Mouse (Mus musculus) myocyte (in vitro differentiated cells): Measurements from ENCODE around the gene Rnf32. TPM values are rescaled to one million over a fixed set of nuclear protein-coding genes. Genes with fewer than 3 reads are reported as not detected.

Source experiments
- H3K27me3 ChIP-seq: one replicate; pipeline ENCODE4 v1.6.1; 2011; ENCODE audit not compliant: control insufficient read depth, insufficient read depth, insufficient read length
- H3K36me3 ChIP-seq: one replicate; pipeline ENCODE4 v1.6.1; 2011; ENCODE audit not compliant: control insufficient read depth, insufficient read depth
- H3K4me2 ChIP-seq: one replicate; pipeline ENCODE4 v1.6.1; 2011; ENCODE audit warnings: low read depth, control low read depth
- H3K4me3 ChIP-seq: one replicate; pipeline ENCODE4 v1.5.1; 2011; ENCODE audit warnings: mild to moderate bottlenecking, control low read depth, moderate library complexity
- H3K79me2 ChIP-seq: one replicate; pipeline ENCODE4 v1.6.1; 2011; ENCODE audit not compliant: control insufficient read depth, insufficient read depth
- H3ac ChIP-seq: one replicate; pipeline ENCODE4 v1.6.1; 2011; ENCODE audit not compliant: control insufficient read depth, insufficient read length
- CEBPB ChIP-seq: IDR thresholded peaks from 2 replicates; pipeline ENCODE4 v1.6.1; 2011; ENCODE audit warnings: mild to moderate bottlenecking, moderate library complexity; ENCODE audit not compliant: poor library complexity, insufficient read depth, severe bottlenecking
- E2F4 ChIP-seq: IDR thresholded peaks from one replicate; pipeline ENCODE4 v1.6.1; 2011; ENCODE audit warnings: mild to moderate bottlenecking, control low read depth, moderate library complexity; ENCODE audit not compliant: insufficient read depth
- MAX ChIP-seq: IDR thresholded peaks from one replicate; pipeline ENCODE4 v1.6.1; 2011; ENCODE audit warnings: low read depth, mild to moderate bottlenecking, control low read depth
- MYOD1 ChIP-seq, 3 experiments: IDR thresholded peaks; one replicate each; pipeline ENCODE4 v1.6.1; 2011; ENCODE audit warnings: control low read depth in 2 of 3, low read depth in 2 of 3, mild to moderate bottlenecking in 2 of 3, moderate library complexity in 1 of 3; ENCODE audit not compliant: insufficient read length in 2 of 3, control insufficient read depth in 1 of 3
- MYOG ChIP-seq, 3 experiments: IDR thresholded peaks; one replicate each; pipeline ENCODE4 v1.6.1; 2011; ENCODE audit warnings: control low read depth in 2 of 3, low read depth in 2 of 3, mild to moderate bottlenecking in 2 of 3; ENCODE audit not compliant: insufficient read length in 2 of 3, control insufficient read depth in 1 of 3, insufficient read depth in 1 of 3
- POLR2A ChIP-seq: IDR thresholded peaks from one replicate; pipeline ENCODE4 v1.6.1; 2011; ENCODE audit warnings: low read depth, mild to moderate bottlenecking, control low read depth, moderate library complexity; ENCODE audit not compliant: insufficient read length
- POLR2AphosphoS2 ChIP-seq: IDR thresholded peaks from one replicate; pipeline ENCODE4 v1.6.1; 2011; ENCODE audit warnings: low read depth, control low read depth; ENCODE audit not compliant: insufficient read length
- REST ChIP-seq: IDR thresholded peaks from one replicate; pipeline ENCODE4 v1.6.1; 2011; ENCODE audit warnings: mild to moderate bottlenecking, control low read depth, moderate library complexity; ENCODE audit not compliant: insufficient read depth, insufficient read length
- SRF ChIP-seq: IDR thresholded peaks from one replicate; pipeline ENCODE4 v1.6.1; 2011; ENCODE audit warnings: low read depth; ENCODE audit not compliant: control insufficient read depth, insufficient read length
- TCF12 ChIP-seq: IDR thresholded peaks from one replicate; pipeline ENCODE4 v1.6.1; 2011; ENCODE audit warnings: mild to moderate bottlenecking, control low read depth; ENCODE audit not compliant: poor library complexity, insufficient read depth, severe bottlenecking
- TCF3 ChIP-seq: IDR thresholded peaks from one replicate; pipeline ENCODE4 v1.6.1; 2011; ENCODE audit warnings: low read depth, control low read depth; ENCODE audit not compliant: insufficient read length
- USF1 ChIP-seq: IDR thresholded peaks from one replicate; pipeline ENCODE4 v1.6.1; 2011; ENCODE audit warnings: low read depth, mild to moderate bottlenecking, control low read depth, moderate library complexity
- polyA plus RNA-seq: library from polyadenylated mRNA; unstranded; fragments of >200 nt; fragmentation: generic; extraction: Trizol; gene quantifications from one replicate; pipeline ENCODE4 v1.2.1, GENCODE M21; 2012; ENCODE audit warnings: missing spikeins

The Rnf32 gene
- polyA plus RNA-seq, 1 experiment, result 0.96 TPM

- Histone ChIP-seq H3K4me3 (no peak overlapping the region), H3K27me3 (no peaks in the 10 kb centered on the region), H3ac (no peak overlapping the region), H3K79me2 (no peaks in the 10 kb centered on the region), H3K36me3 (no peaks in the 10 kb centered on the region), H3K4me2 (no peak overlapping the region)
- TF ChIP-seq TCF3 (no peak), SRF (no peak), POLR2AphosphoS2 (no peak), MYOD1 (IDR thresholded peaks at IDR 0.05; ENCODE audit: control insufficient read depth in 1 of 3, insufficient read length in 2 of 3, low read depth in 2 of 3) (no peak), MYOG (IDR thresholded peaks at IDR 0.05; ENCODE audit: control insufficient read depth in 1 of 3, insufficient read depth in 1 of 3, insufficient read length in 2 of 3, low read depth in 2 of 3) (no peak), TCF12 (no peak), MAX (no peak), CEBPB (no peak), REST (no peak), E2F4 (no peak), USF1 (no peak)
Observed at GRCm38 (mm10) chr5:29253876-29254275, 58.1 kb downstream of the Rnf32 start.

- H3K4me3 ChIP-seq, result no peak overlapping the region
- H3K4me2 ChIP-seq, result no peak overlapping the region
- TF ChIP-seq CEBPB (no peak), USF1 (no peak), MAX (no peak), MYOG (IDR thresholded peaks at IDR 0.05; ENCODE audit: control insufficient read depth in 1 of 3, insufficient read depth in 1 of 3, insufficient read length in 2 of 3, low read depth in 2 of 3) (no peak), POLR2AphosphoS2 (no peak)
- no peaks in the 10 kb centered on the region for H3K79me2 ChIP-seq
- no peak overlapping the region for H3ac ChIP-seq
- H3K36me3 ChIP-seq, result no peaks in the 10 kb centered on the region
- H3K27me3 ChIP-seq, result no peaks in the 10 kb centered on the region
Observed at GRCm38 (mm10) chr5:29270879-29271278, 75.1 kb downstream of the Rnf32 start.

- no peak overlapping the region for H3K4me3 ChIP-seq
- no peaks in the 10 kb centered on the region for H3K27me3 ChIP-seq
- TF ChIP-seq REST, result no peak
- no peak for TF ChIP-seq MYOD1 (IDR thresholded peaks at IDR 0.05; ENCODE audit: control insufficient read depth in 1 of 3, insufficient read length in 2 of 3, low read depth in 2 of 3)
- no peak for TF ChIP-seq E2F4
- TF ChIP-seq MAX, result no peak
- TF ChIP-seq TCF12, result no peak
- TF ChIP-seq SRF, result no peak
- TF ChIP-seq MYOG (IDR thresholded peaks at IDR 0.05; ENCODE audit: control insufficient read depth in 1 of 3, insufficient read depth in 1 of 3, insufficient read length in 2 of 3, low read depth in 2 of 3), result no peak
- no peak for TF ChIP-seq POLR2A
- TF ChIP-seq TCF3, result no peak
- TF ChIP-seq POLR2AphosphoS2, result no peak
- no peak for TF ChIP-seq CEBPB
- TF ChIP-seq USF1, result no peak
- H3K4me2 ChIP-seq, result no peak overlapping the region
- no peaks in the 10 kb centered on the region for H3K36me3 ChIP-seq
- H3K79me2 ChIP-seq, result no peaks in the 10 kb centered on the region
- H3ac ChIP-seq, result no peak overlapping the region
Observed at GRCm38 (mm10) chr5:29273426-29273825, 77.6 kb downstream of the Rnf32 start.

DNA sequence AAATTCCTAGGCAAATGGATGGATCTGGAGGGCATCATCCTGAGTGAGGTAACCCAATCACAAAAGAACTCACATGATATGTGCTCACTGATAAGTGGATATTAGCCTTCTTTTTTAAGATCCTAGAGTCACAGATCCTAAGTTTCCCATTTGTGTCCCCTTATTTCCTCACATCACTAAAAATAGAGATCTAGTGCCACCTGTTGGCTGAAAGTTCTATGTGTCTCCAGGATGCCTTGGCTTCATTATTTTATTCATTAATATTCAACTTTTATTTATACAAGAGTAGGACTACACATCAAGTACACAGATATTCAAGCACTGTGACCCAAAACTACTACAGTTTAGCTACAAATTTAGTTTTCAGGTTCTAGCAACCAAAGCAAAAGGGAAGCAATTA is 79.0 kb downstream of the Rnf32 start:
- Histone ChIP-seq H3K36me3 (no peaks in the 10 kb centered on the region), H3K79me2 (no peaks in the 10 kb centered on the region), H3ac (no peak overlapping the region), H3K27me3 (no peaks in the 10 kb centered on the region), H3K4me2 (no peak overlapping the region), H3K4me3 (no peak overlapping the region)
- TF ChIP-seq CEBPB, result no peak
- TF ChIP-seq SRF, result no peak
- no peak for TF ChIP-seq POLR2AphosphoS2
- TF ChIP-seq MYOD1 (IDR thresholded peaks at IDR 0.05; ENCODE audit: control insufficient read depth in 1 of 3, insufficient read length in 2 of 3, low read depth in 2 of 3), result no peak
- no peak for TF ChIP-seq MAX
- no peak for TF ChIP-seq TCF12
- TF ChIP-seq E2F4, result no peak
- no peak for TF ChIP-seq USF1
- no peak for TF ChIP-seq POLR2A
- TF ChIP-seq MYOG (IDR thresholded peaks at IDR 0.05; ENCODE audit: control insufficient read depth in 1 of 3, insufficient read depth in 1 of 3, insufficient read length in 2 of 3, low read depth in 2 of 3), result no peak
- no peak for TF ChIP-seq TCF3

Other genes starting within 250 kb of the Rnf32 start
- gene Lmbr1, start 182.4 kb downstream of the Rnf32 start, polyA plus RNA-seq, result 2.9 TPM
- gene Nom1, start 238.7 kb downstream of the Rnf32 start, polyA plus RNA-seq, result 9.9 TPM